Mouse (Mus musculus) midbrain, embryonic 13.5 days (tissue): ENCODE measurements around the gene Cpm. TPM values are rescaled to one million over a fixed set of nuclear protein-coding genes. Genes with fewer than 3 reads are reported as not detected.

Experiments
- ATAC-seq: fragments of 200-750 bp; cut with Nextera tagmentation; 2 replicates; pipeline ENCODE4 v1.8.0; 2017; ENCODE audit warnings: mild to moderate bottlenecking, moderate TSS enrichment, moderate library complexity
- H3K27ac ChIP-seq: fragments of 300-500 bp; sonication (generic); 2 replicates; pipeline ENCODE4 v1.5.1; 2015; ENCODE audit warnings: inconsistent platforms, mild to moderate bottlenecking, moderate library complexity
- H3K27me3 ChIP-seq: fragments of 300-500 bp; sonication (generic); 2 replicates; pipeline ENCODE4 v1.6.1; 2015; ENCODE audit warnings: mild to moderate bottlenecking, inconsistent platforms
- H3K36me3 ChIP-seq: fragments of 300-500 bp; sonication (generic); 2 replicates; pipeline ENCODE4 v1.6.1; 2015; ENCODE audit warnings: mild to moderate bottlenecking, inconsistent platforms
- H3K4me1 ChIP-seq: fragments of 300-500 bp; sonication (generic); replicated peaks from 2 replicates; pipeline ENCODE4 v1.6.1; 2015; ENCODE audit warnings: inconsistent platforms
- H3K4me2 ChIP-seq: fragments of 300-500 bp; sonication (generic); replicated peaks from 2 replicates; pipeline ENCODE4 v1.6.1; 2015; ENCODE audit warnings: moderate library complexity, mild to moderate bottlenecking, inconsistent platforms
- H3K4me3 ChIP-seq: fragments of 300-500 bp; sonication (generic); replicated peaks from 2 replicates; pipeline ENCODE4 v1.5.1; 2015; ENCODE audit warnings: mild to moderate bottlenecking, inconsistent platforms
- H3K9ac ChIP-seq: fragments of 300-500 bp; sonication (generic); replicated peaks from 2 replicates; pipeline ENCODE4 v1.6.1; 2015; ENCODE audit warnings: mild to moderate bottlenecking, inconsistent platforms
- H3K9me3 ChIP-seq: fragments of 300-500 bp; sonication (generic); 2 replicates; pipeline ENCODE4 v1.6.1; 2016; ENCODE audit warnings: mild to moderate bottlenecking, inconsistent platforms
- WGBS: fragments of 180-500 bp; shearing (Covaris S2); methylation state at CpG from one replicate; pipeline ENCODE4 v1.1.7; 2015; 5-methylcytosine and 5-hydroxymethylcytosine counted together
- polyA plus RNA-seq: library from polyadenylated mRNA; unstranded; fragments of >200 nt; fragmentation: Nextera tagmentation; extraction: Ambion mirVana; gene quantifications from 2 replicates; pipeline ENCODE4 v1.2.1, GENCODE M21; 2015

Cpm gene
- polyA plus RNA-seq, 1 experiment from 2014 or later, result 5.7 TPM

GRCm38 (mm10) chr10:117675096-117676035, 46.1 kb downstream of the Cpm start:
- Histone ChIP-seq H3K4me2 (peak overlapping the region; percentile 61), H3K36me3 (no peaks in the 10 kb centered on the region), H3K27ac (peak overlapping the region; percentile 78), H3K27me3 (peaks cover 8% of the 10 kb centered on the region), H3K9ac (peak overlapping the region; percentile 51), H3K4me1 (no peaks in the 10 kb centered on the region), H3K4me3 (peak overlapping the region; percentile 38), H3K9me3 (no peaks in the 10 kb centered on the region)
- 38% methylated on average over 20 of the region's 20 CpGs for WGBS
- ATAC-seq, result peak; percentile 82

- peaks cover 8% of the 10 kb centered on the region for H3K27me3 ChIP-seq
- H3K27ac ChIP-seq, result peak overlapping the region; percentile 78
- no peaks in the 10 kb centered on the region for H3K36me3 ChIP-seq
- H3K9me3 ChIP-seq, result no peaks in the 10 kb centered on the region
- WGBS, result 40% methylated on average over 19 of the region's 19 CpGs
- peak; percentile 76 for ATAC-seq
- peak overlapping the region; percentile 51 for H3K9ac ChIP-seq
- no peaks in the 10 kb centered on the region for H3K4me1 ChIP-seq
- H3K4me2 ChIP-seq, result peak overlapping the region; percentile 61
- H3K4me3 ChIP-seq, result peak overlapping the region; percentile 38
These were observed 46.8 kb downstream of the Cpm start for GRCm38 (mm10) chr10:117676036-117676643.

GRCm38 (mm10) chr10:117676644-117677313, 47.5 kb downstream of the Cpm start:
- no peaks in the 10 kb centered on the region for H3K4me1 ChIP-seq
- peaks cover 8% of the 10 kb centered on the region for H3K27me3 ChIP-seq
- no peaks in the 10 kb centered on the region for H3K36me3 ChIP-seq
- WGBS, result 22% methylated on average over 17 of the region's 17 CpGs
- H3K9me3 ChIP-seq, result no peaks in the 10 kb centered on the region
- H3K9ac ChIP-seq, result peak overlapping the region; percentile 51
- peak overlapping the region; percentile 38 for H3K4me3 ChIP-seq
- ATAC-seq, result peak; percentile 43; the same call in 1 of the 2 replicates
- peak overlapping the region; percentile 78 for H3K27ac ChIP-seq
- H3K4me2 ChIP-seq, result peak overlapping the region; percentile 61

GRCm38 (mm10) chr10:117677494-117678236, 48.4 kb downstream of the Cpm start:
- H3K4me3 ChIP-seq, result no peak overlapping the region
- H3K9ac ChIP-seq, result no peak overlapping the region
- H3K4me2 ChIP-seq, result no peak overlapping the region
- H3K36me3 ChIP-seq, result no peaks in the 10 kb centered on the region
- H3K4me1 ChIP-seq, result no peaks in the 10 kb centered on the region
- no peaks in the 10 kb centered on the region for H3K9me3 ChIP-seq
- H3K27ac ChIP-seq, result no peak overlapping the region
- 76% methylated on average over 13 of the region's 13 CpGs for WGBS
- peaks cover 8% of the 10 kb centered on the region for H3K27me3 ChIP-seq
- ATAC-seq, result no peak

- H3K27me3 ChIP-seq, result peaks cover 8% of the 10 kb centered on the region
- H3K9me3 ChIP-seq, result no peaks in the 10 kb centered on the region
- no peak overlapping the region for H3K9ac ChIP-seq
- ATAC-seq, result no peak
- H3K36me3 ChIP-seq, result no peaks in the 10 kb centered on the region
- 82% methylated on average over 5 of the region's 5 CpGs for WGBS
- H3K4me2 ChIP-seq, result no peak overlapping the region
- no peak overlapping the region for H3K4me3 ChIP-seq
- H3K4me1 ChIP-seq, result no peaks in the 10 kb centered on the region
- H3K27ac ChIP-seq, result no peak overlapping the region
These were observed 49.1 kb downstream of the Cpm start for GRCm38 (mm10) chr10:117678357-117678756.

- 85% methylated on average over 5 of the region's 5 CpGs for whole genome bisulfite sequencing
- no peak overlapping the region for H3K9ac ChIP-seq
These were observed 49.9 kb downstream of the Cpm start for GRCm38 (mm10) chr10:117679029-117679686.

GRCm38 (mm10) chr10:117679963-117680473, 50.7 kb downstream of the Cpm start:
- Histone ChIP-seq H3K27me3 (0 out of 2 replicates have a peak, but pooled peaks cover 3% of the 10 kb centered on the region), H3K36me3 (0 out of 2 replicates have a peak, but pooled peaks cover 5% of the 10 kb centered on the region), H3K4me3 (no peak overlapping the region), H3K9me3 (no peaks in the 10 kb centered on the region), H3K9ac (no peak overlapping the region), H3K27ac (no peak overlapping the region), H3K4me1 (no peaks in the 10 kb centered on the region), H3K4me2 (no peak overlapping the region)
- WGBS, result 93% methylated on average over 14 of the region's 14 CpGs
- ATAC-seq, result no peak

More at GRCm38 (mm10) chr10:117679029-117679686, 49.9 kb downstream of the Cpm start:
- H3K4me3 ChIP-seq, result no peak overlapping the region
- 0 out of 2 replicates have a peak, but pooled peaks cover 3% of the 10 kb centered on the region for H3K36me3 ChIP-seq
- peaks cover 5% of the 10 kb centered on the region for H3K27me3 ChIP-seq
- no peak overlapping the region for H3K4me2 ChIP-seq
- no peak for ATAC-seq
- no peak overlapping the region for H3K27ac ChIP-seq
- no peaks in the 10 kb centered on the region for H3K9me3 ChIP-seq
- no peaks in the 10 kb centered on the region for H3K4me1 ChIP-seq

- WGBS, result 87% methylated on average over 12 of the region's 12 CpGs
- Histone ChIP-seq H3K9me3 (no peaks in the 10 kb centered on the region), H3K36me3 (0 out of 2 replicates have a peak, but pooled peaks cover 5% of the 10 kb centered on the region), H3K27ac (no peak overlapping the region), H3K9ac (no peak overlapping the region), H3K27me3 (0 out of 2 replicates have a peak, but pooled peaks cover 3% of the 10 kb centered on the region), H3K4me1 (no peaks in the 10 kb centered on the region), H3K4me2 (no peak overlapping the region), H3K4me3 (no peak overlapping the region)
- ATAC-seq, result no peak
These were observed 51.7 kb downstream of the Cpm start for GRCm38 (mm10) chr10:117680868-117681513.

GRCm38 (mm10) chr10:117681543-117681942, 52.2 kb downstream of the Cpm start:
- Histone ChIP-seq H3K36me3 (0 out of 2 replicates have a peak, but pooled peaks cover 5% of the 10 kb centered on the region), H3K27me3 (0 out of 2 replicates have a peak, but pooled peaks cover 3% of the 10 kb centered on the region), H3K27ac (no peak overlapping the region), H3K4me2 (no peak overlapping the region), H3K4me3 (no peak overlapping the region), H3K9me3 (no peaks in the 10 kb centered on the region), H3K9ac (no peak overlapping the region), H3K4me1 (no peaks in the 10 kb centered on the region)
- 90% methylated on average over 3 of the region's 3 CpGs for WGBS
- ATAC-seq, result no peak

GRCm38 (mm10) chr10:117681999-117682857, 52.9 kb downstream of the Cpm start:
- H3K4me2 ChIP-seq, result no peak overlapping the region
- peaks cover 6% of the 10 kb centered on the region; the same call in 1 of the 2 replicates for H3K36me3 ChIP-seq
- H3K27me3 ChIP-seq, result 0 out of 2 replicates have a peak, but pooled peaks cover 3% of the 10 kb centered on the region
- H3K27ac ChIP-seq, result no peak overlapping the region
- no peak overlapping the region for H3K9ac ChIP-seq
- no peaks in the 10 kb centered on the region for H3K4me1 ChIP-seq
- ATAC-seq, result no peak
- 65% methylated on average over 14 of the region's 14 CpGs for WGBS
- no peak overlapping the region for H3K4me3 ChIP-seq
- no peaks in the 10 kb centered on the region for H3K9me3 ChIP-seq
